Comparison of ENCODE assay signal across 12 mouse cellular contexts in genomic region chr16:5940016-5940415, GRCm38 (mm10). TPM values are rescaled to one million over a fixed set of nuclear protein-coding genes. Genes with fewer than 3 reads are reported as not detected.
A peak's percentile ranks its signal among the peaks of the same experiment; 100 is the strongest.
DNase-seq lines count a peak whose midpoint lies in the region; ATAC-seq and TF ChIP-seq lines count a peak whose summit lies in the region.
"Had no signal": no experiment of that assay in that cellular context is flagged by ENCODE, and none has a peak within 500 bp of the region (broad histone marks: within the 10 kb centered on the region; RNA-seq: fewer than 3 reads in every experiment).

No protein-coding gene starts in this region.

- no peak for TF ChIP-seq RAD21 in MEL (IDR thresholded peaks at IDR 0.05; ENCODE audit: low read depth, low read length)

- TF ChIP-seq POLR2A in MEL (IDR thresholded peaks at IDR 0.05; ENCODE audit: control insufficient read depth in 1 of 2, insufficient read depth in 1 of 2, low read depth in 1 of 2, low read length in 2 of 2, poor library complexity in 1 of 2) = no peak

- no peaks in the 10 kb centered on the region for H3K36me3 ChIP-seq in MEL (ENCODE audit: control insufficient read depth in 1 of 2, insufficient read depth in 2 of 2, low read length in 2 of 2)
- H3K36me3 ChIP-seq: embryonic facial prominence, embryonic 13.5 days had no signal

- H3K27ac ChIP-seq in layer of hippocampus, adult 2 months = no peak overlapping the region
- no peak overlapping the region for H3K27ac ChIP-seq in MEL (ENCODE audit: control insufficient read depth, low read depth, low read length)
- H3K27ac ChIP-seq: embryonic facial prominence, embryonic 13.5 days had no signal

- peak; percentile 79 for TF ChIP-seq CTCF in layer of hippocampus, adult 2 months (conservative IDR thresholded peaks at IDR 0.05)
- TF ChIP-seq CTCF in MEL (IDR thresholded peaks at IDR 0.05 in 2 of 3, conservative IDR thresholded peaks at IDR 0.05 in 1 of 3; ENCODE audit: control insufficient read depth in 1 of 3, insufficient read depth in 1 of 3, low read depth in 2 of 3, low read length in 3 of 3, poor library complexity in 1 of 3, severe bottlenecking in 1 of 3) = peak; percentile 6 to 9 (median 7); a peak in 1 of 6 replicates

- H3K4me1 ChIP-seq in MEL (ENCODE audit: control insufficient read depth in 1 of 2, insufficient read depth in 2 of 2, low read length in 2 of 2) = no peaks in the 10 kb centered on the region
- H3K4me1 ChIP-seq: embryonic facial prominence, embryonic 13.5 days had no signal

- no peaks in the 10 kb centered on the region for H3K27me3 ChIP-seq in MEL (ENCODE audit: control insufficient read depth in 1 of 2, insufficient read depth in 2 of 2, low read length in 2 of 2)
- H3K27me3 ChIP-seq: embryonic facial prominence, embryonic 13.5 days had no signal

- H3K9me3 ChIP-seq in MEL (replicated peaks; ENCODE audit: insufficient read depth, low read length) = no peaks in the 10 kb centered on the region
- H3K9me3 ChIP-seq: embryonic facial prominence, embryonic 13.5 days had no signal

- TF ChIP-seq EP300 in MEL (IDR thresholded peaks at IDR 0.05; ENCODE audit: low read depth in 1 of 2, low read length in 2 of 2) = no peak

- ATAC-seq in CD4-positive, CD25-positive, alpha-beta regulatory T cell, adult 4 months = no peak

- DNase-seq in cerebellum, postnatal 10 days = peak; percentile 27 to 39
- no peak for DNase-seq in cerebellum, postnatal 4 days (ENCODE audit: low spot score in 2 of 2)
- DNase-seq in layer of hippocampus, adult 2 months (ENCODE audit: low spot score in 2 of 2) = peak in 1 of 2 experiments; percentile 31
- no peak for DNase-seq in layer of hippocampus, adult 9-10 months (ENCODE audit: low spot score)
- peak; percentile 6 for DNase-seq in MEL (ENCODE audit: low read depth, low spot score)
- DNase-seq in embryo, embryonic 10.5 days (ENCODE audit: low spot score) = peak; percentile 16
- no peak for DNase-seq in yolk sac, embryonic 10.5 days (ENCODE audit: low spot score)
- DNase-seq: lung, postnatal 36 days; retina, postnatal 1 day had no signal

- no peaks in the 10 kb centered on the region for H3K79me2 ChIP-seq in MEL (ENCODE audit: control insufficient read depth, insufficient read depth, low read length, poor library complexity)

- no peak overlapping the region for H3K4me3 ChIP-seq in layer of hippocampus, adult 2 months
- H3K4me3 ChIP-seq in MEL (ENCODE audit: control insufficient read depth in 1 of 2, insufficient read depth in 1 of 2, low read depth in 2 of 2, low read length in 2 of 2) = no peak overlapping the region
- H3K4me3 ChIP-seq: embryonic facial prominence, embryonic 13.5 days had no signal

- H3K9ac ChIP-seq in MEL (ENCODE audit: control insufficient read depth, low read depth, low read length, poor library complexity, severe bottlenecking) = no peak overlapping the region
- H3K9ac ChIP-seq: embryonic facial prominence, embryonic 13.5 days had no signal

TF ChIP-seq in MEL, 35 proteins besides CTCF, POLR2A, EP300 and RAD21:
- TF ChIP-seq ZMIZ1 (IDR thresholded peaks at IDR 0.05; ENCODE audit: low read depth, low read length) (no peak), ELF1 (IDR thresholded peaks at IDR 0.05; ENCODE audit: low read depth, low read length) (no peak), UBTF (IDR thresholded peaks at IDR 0.05; ENCODE audit: borderline replicate concordance, insufficient read depth, low read depth, low read length) (no peak), USF2 (IDR thresholded peaks at IDR 0.05; ENCODE audit: borderline replicate concordance in 1 of 2, insufficient read depth in 1 of 2, low read depth in 1 of 2, low read length in 2 of 2) (no peak), KAT2A (conservative IDR thresholded peaks at IDR 0.05; ENCODE audit: low read depth, low read length) (no peak), NRF1 (IDR thresholded peaks at IDR 0.05; ENCODE audit: insufficient read depth, low read depth, low read length, poor library complexity, severe bottlenecking) (no peak), POLR2AphosphoS5 (IDR thresholded peaks at IDR 0.05; ENCODE audit: borderline replicate concordance, low read depth, low read length) (no peak), ZC3H11A (IDR thresholded peaks at IDR 0.05; ENCODE audit: low read depth, low read length) (no peak), GABPA (IDR thresholded peaks at IDR 0.05; ENCODE audit: low read depth, low read length) (no peak), TBP (IDR thresholded peaks at IDR 0.05; ENCODE audit: low read depth, low read length) (no peak), TAL1 (IDR thresholded peaks at IDR 0.05; ENCODE audit: low read length) (no peak), JUND (IDR thresholded peaks at IDR 0.05; ENCODE audit: low read depth, low read length) (no peak), SIN3A (IDR thresholded peaks at IDR 0.05; ENCODE audit: low read length) (no peak), TCF12 (IDR thresholded peaks at IDR 0.05; ENCODE audit: low read depth, low read length) (no peak)
TF ChIP-seq in MEL: peak in this region for 0.

RNA-seq across cellular contexts. Expression of gene Rbfox1, which starts 54.9 kb away (rescaled TPM):
- total RNA-seq in layer of hippocampus, adult 2 months (2021) = 100 to 1,000 TPM; 413 to 426 TPM
- not detected in 2 replicates for total RNA-seq in MEL (2012; rRNA removed)
- not detected for polyA plus RNA-seq in MEL (2012; ENCODE audit: insufficient read depth in 1 of 2, insufficient read length in 2 of 2, low read depth in 1 of 2, low replicate concordance in 2 of 2, missing spikeins in 1 of 2)
- polyA plus RNA-seq in CD4-positive, CD25-positive, alpha-beta regulatory T cell, adult 4 months (2017; shearing (Covaris generic)) = not detected
- total RNA-seq: hematopoietic stem cell, adult 5-6 weeks had no signal

Comparison
In these comparisons a context has a peak if more than half of its experiments do, and no peak if none do; other contexts are left out.
1. DNase-seq: peak in cerebellum, postnatal 10 days (2 of 2), MEL (single experiment) and embryo, embryonic 10.5 days (single experiment); none in cerebellum, postnatal 4 days (0 of 2), layer of hippocampus, adult 9-10 months (single experiment) and yolk sac, embryonic 10.5 days (single experiment).
2. RNA of gene Rbfox1, which starts 54.9 kb away (total RNA-seq): 413 to 426 TPM in layer of hippocampus, adult 2 months; not detected in MEL; every median in the first group is over 100 times any median in the second.